Mouse (Mus musculus) stomach, embryonic 16.5 days (tissue): ENCODE data around the gene Htra3. TPM values are rescaled to one million over a fixed set of nuclear protein-coding genes. Genes with fewer than 3 reads are reported as not detected.

ENCODE experiments used
- ATAC-seq: fragments of 200-750 bp; cut with Nextera tagmentation; 2 replicates; pipeline ENCODE4 v1.8.0; 2017; ENCODE audit warnings: moderate number of reproducible peaks, moderate TSS enrichment; ENCODE audit not compliant: insufficient read depth, low FRiP score
- H3K27ac ChIP-seq: fragments of 300-500 bp; sonication (generic); 2 replicates; pipeline ENCODE4 v1.5.1; 2014; ENCODE audit warnings: low read length
- H3K27me3 ChIP-seq: fragments of 300-500 bp; sonication (generic); 2 replicates; pipeline ENCODE4 v1.6.1; 2014; ENCODE audit warnings: low read length, control low read depth, mixed read lengths; ENCODE audit not compliant: control insufficient read depth, insufficient read depth
- H3K36me3 ChIP-seq: fragments of 300-500 bp; sonication (generic); 2 replicates; pipeline ENCODE4 v1.6.1; 2014; ENCODE audit warnings: low read length; ENCODE audit not compliant: control insufficient read depth, insufficient read depth
- H3K4me1 ChIP-seq: fragments of 300-500 bp; sonication (generic); 2 replicates; pipeline ENCODE4 v1.6.1; 2014; ENCODE audit warnings: low read length, control low read depth, mixed read lengths; ENCODE audit not compliant: control insufficient read depth, insufficient read depth
- H3K4me2 ChIP-seq: fragments of 300-500 bp; sonication (generic); 2 replicates; pipeline ENCODE4 v1.6.1; 2014; ENCODE audit warnings: low read depth, low read length, mixed read lengths
- H3K4me3 ChIP-seq: fragments of 300-500 bp; sonication (generic); replicated peaks from 2 replicates; pipeline ENCODE4 v1.5.1; 2014; ENCODE audit warnings: mild to moderate bottlenecking, low read length
- H3K9ac ChIP-seq: fragments of 300-500 bp; sonication (generic); 2 replicates; pipeline ENCODE4 v1.6.1; 2014; ENCODE audit warnings: low read length
- H3K9me3 ChIP-seq: fragments of 300-500 bp; sonication (generic); replicated peaks from 2 replicates; pipeline ENCODE4 v1.6.1; 2016; ENCODE audit warnings: low read length, control low read depth; ENCODE audit not compliant: control insufficient read depth
- WGBS: fragments of 180-500 bp; shearing (Covaris S2); extraction: QIAGEN DNeasy Blood & Tissue Kit; methylation state at CpG from one replicate; pipeline ENCODE4 v1.1.7; 2014; 5-methylcytosine and 5-hydroxymethylcytosine counted together
- polyA plus RNA-seq: library from polyadenylated mRNA; unstranded; fragments of >200 nt; fragmentation: Nextera tagmentation; extraction: Ambion mirVana; gene quantifications from 2 replicates; pipeline ENCODE4 v1.2.1, GENCODE M21; 2015

Htra3 gene
- polyA plus RNA-seq, 1 experiment from 2014 or later, result 67.7 TPM

- no peaks in the 10 kb centered on the region for H3K4me1 ChIP-seq
- H3K4me3 ChIP-seq, result no peak overlapping the region
- peak; percentile 40; the same call in 1 of the 2 replicates for ATAC-seq
- no peaks in the 10 kb centered on the region for H3K9me3 ChIP-seq
- no peak overlapping the region for H3K27ac ChIP-seq
- H3K9ac ChIP-seq, result no peak overlapping the region
- WGBS, result 57% methylated on average over 9 of the region's 9 CpGs
- no peaks in the 10 kb centered on the region for H3K36me3 ChIP-seq
- no peaks in the 10 kb centered on the region for H3K27me3 ChIP-seq
- H3K4me2 ChIP-seq, result no peak overlapping the region
Measured at GRCm38 (mm10) chr5:35653743-35654395, 25.7 kb downstream of the Htra3 start.

- Histone ChIP-seq H3K4me3 (no peak overlapping the region), H3K4me2 (no peak overlapping the region), H3K36me3 (no peaks in the 10 kb centered on the region), H3K27me3 (no peaks in the 10 kb centered on the region), H3K4me1 (peaks cover 5% of the 10 kb centered on the region; the same call in 1 of the 2 replicates), H3K9ac (no peak overlapping the region), H3K9me3 (no peaks in the 10 kb centered on the region), H3K27ac (no peak overlapping the region)
- no peak for ATAC-seq
- WGBS, result 90% methylated on average over 13 of the region's 13 CpGs
Measured at GRCm38 (mm10) chr5:35652872-35653271, 26.7 kb downstream of the Htra3 start.

GRCm38 (mm10) chr5:35652319-35652718, 27.3 kb downstream of the Htra3 start:
- no peak overlapping the region for H3K4me2 ChIP-seq
- H3K36me3 ChIP-seq, result no peaks in the 10 kb centered on the region
- ATAC-seq, result no peak
- H3K9me3 ChIP-seq, result no peaks in the 10 kb centered on the region
- WGBS, result 75% methylated on average over 3 of the region's 3 CpGs
- peaks cover 6% of the 10 kb centered on the region for H3K4me1 ChIP-seq
- no peak overlapping the region for H3K4me3 ChIP-seq
- H3K27ac ChIP-seq, result no peak overlapping the region
- no peaks in the 10 kb centered on the region for H3K27me3 ChIP-seq
- no peak overlapping the region for H3K9ac ChIP-seq

- 47% methylated on average over 2 of the region's 2 CpGs for WGBS
- Histone ChIP-seq H3K9me3 (no peaks in the 10 kb centered on the region), H3K27me3 (no peaks in the 10 kb centered on the region), H3K36me3 (no peaks in the 10 kb centered on the region), H3K9ac (no peak overlapping the region), H3K4me1 (peaks cover 29% of the 10 kb centered on the region), H3K4me2 (no peak overlapping the region), H3K27ac (0 out of 2 replicates have a peak overlapping the region, but pooled peaks have one; percentile 4), H3K4me3 (no peak overlapping the region)
- no peak for ATAC-seq
Measured at GRCm38 (mm10) chr5:35648230-35648629, 31.4 kb downstream of the Htra3 start.

- H3K9ac ChIP-seq, result no peak overlapping the region
- H3K4me3 ChIP-seq, result no peak overlapping the region
- H3K4me2 ChIP-seq, result no peak overlapping the region
- no peaks in the 10 kb centered on the region for H3K27me3 ChIP-seq
- 45% methylated on average over 4 of the region's 4 CpGs for WGBS
- peak overlapping the region; percentile 45 for H3K27ac ChIP-seq
- no peaks in the 10 kb centered on the region for H3K36me3 ChIP-seq
- H3K9me3 ChIP-seq, result no peaks in the 10 kb centered on the region
- H3K4me1 ChIP-seq, result peaks cover 29% of the 10 kb centered on the region
- ATAC-seq, result peak; percentile 74
Measured at GRCm38 (mm10) chr5:35647562-35647961, 32.0 kb downstream of the Htra3 start.

- no peak overlapping the region for H3K4me2 ChIP-seq
- H3K4me1 ChIP-seq, result peaks cover 29% of the 10 kb centered on the region
- no peaks in the 10 kb centered on the region for H3K36me3 ChIP-seq
- H3K9ac ChIP-seq, result no peak overlapping the region; the same call in 1 of the 2 replicates
- no peak for ATAC-seq
- no peaks in the 10 kb centered on the region for H3K9me3 ChIP-seq
- no peak overlapping the region for H3K4me3 ChIP-seq
- peak overlapping the region; percentile 45 for H3K27ac ChIP-seq
- no peaks in the 10 kb centered on the region for H3K27me3 ChIP-seq
- WGBS, result 68% methylated on average over 1 of the region's 1 CpGs
Measured at GRCm38 (mm10) chr5:35646927-35647326, 32.7 kb downstream of the Htra3 start.

GRCm38 (mm10) chr5:35645938-35646493, 33.6 kb downstream of the Htra3 start:
- Histone ChIP-seq H3K9me3 (no peaks in the 10 kb centered on the region), H3K9ac (no peak overlapping the region), H3K4me3 (no peak overlapping the region), H3K27me3 (no peaks in the 10 kb centered on the region), H3K4me2 (no peak overlapping the region), H3K4me1 (peaks cover 37% of the 10 kb centered on the region), H3K27ac (peak overlapping the region; percentile 45; the same call in 1 of the 2 replicates), H3K36me3 (no peaks in the 10 kb centered on the region)
- WGBS, result 67% methylated on average over 6 of the region's 6 CpGs
- no peak for ATAC-seq

- Histone ChIP-seq H3K9me3 (no peaks in the 10 kb centered on the region), H3K27ac (peak overlapping the region; percentile 30; the same call in 1 of the 2 replicates), H3K4me1 (peaks cover 43% of the 10 kb centered on the region), H3K4me2 (no peak overlapping the region), H3K9ac (no peak overlapping the region), H3K4me3 (no peak overlapping the region), H3K36me3 (no peaks in the 10 kb centered on the region), H3K27me3 (no peaks in the 10 kb centered on the region)
- ATAC-seq, result no peak
- 44% methylated on average over 4 of the region's 4 CpGs for WGBS
Measured at GRCm38 (mm10) chr5:35644082-35644481, 35.5 kb downstream of the Htra3 start.

GRCm38 (mm10) chr5:35643401-35644048, 36.1 kb downstream of the Htra3 start:
- no peak for ATAC-seq
- no peaks in the 10 kb centered on the region for H3K9me3 ChIP-seq
- peak overlapping the region; percentile 30; the same call in 1 of the 2 replicates for H3K27ac ChIP-seq
- peaks cover 43% of the 10 kb centered on the region for H3K4me1 ChIP-seq
- no peaks in the 10 kb centered on the region for H3K36me3 ChIP-seq
- no peaks in the 10 kb centered on the region for H3K27me3 ChIP-seq
- no peak overlapping the region for H3K4me2 ChIP-seq
- WGBS, result 85% methylated on average over 9 of the region's 9 CpGs
- no peak overlapping the region for H3K4me3 ChIP-seq
- no peak overlapping the region for H3K9ac ChIP-seq
